Mouse (Mus musculus): ENCODE results near the gene Gabbr2. TPM values are rescaled to one million over a fixed set of nuclear protein-coding genes. Genes with fewer than 3 reads are reported as not detected.
A peak's percentile ranks its signal among the peaks of the same experiment; 100 is the strongest.

Gabbr2 gene
- total and polyA plus RNA-seq, 2 experiments from 2014 or later, result 17.7 to 98.9 TPM

DNA sequence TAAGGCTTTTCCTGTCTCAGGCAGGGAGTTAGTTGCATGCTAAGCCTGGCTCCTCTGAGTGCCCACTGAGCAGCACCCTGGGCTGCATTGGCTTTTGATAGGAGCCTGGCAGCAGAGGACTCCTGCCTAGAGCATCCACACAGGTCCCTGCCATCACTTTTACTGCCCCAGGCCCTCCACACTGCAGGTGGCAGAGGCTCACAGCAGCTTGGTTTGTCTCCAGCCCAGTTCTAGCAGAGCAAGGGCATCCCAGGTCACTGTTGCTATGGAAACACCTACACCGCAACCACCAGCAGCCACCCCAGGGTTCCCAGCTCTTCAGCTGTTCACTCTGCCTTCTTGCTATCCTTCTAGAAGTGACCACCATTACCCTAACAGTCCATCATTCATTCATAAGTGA, 263.4 kb downstream of the Gabbr2 start:
- Histone ChIP-seq H3K27me3 (ENCODE audit: insufficient read depth, low read length) (no peaks in the 10 kb centered on the region), H3K9ac (replicated peaks; ENCODE audit: low read length) (no peak overlapping the region), H3K4me3 (ENCODE audit: low read length) (no peak overlapping the region), H3K4me2 (ENCODE audit: low read depth, low read length) (no peak overlapping the region), H3K36me3 (ENCODE audit: insufficient read depth, low read length) (no peaks in the 10 kb centered on the region), H3K27ac (peak overlapping the region; percentile 15; the same call in 1 of the 2 replicates), H3K4me1 (ENCODE audit: insufficient read depth, low read length) (peaks cover 18% of the 10 kb centered on the region), H3K9me3 (ENCODE audit: low read length) (no peaks in the 10 kb centered on the region)
- peak; percentile 24; the same call in 1 of the 2 replicates for ATAC-seq
- no peak for TF ChIP-seq CTCF (IDR thresholded peaks at IDR 0.05; ENCODE audit: low read depth)
- peak; percentile 68 for DNase-seq (ENCODE audit: low spot score)
- 6% methylated on average over 1 of the region's 1 CpGs for WGBS

DNA sequence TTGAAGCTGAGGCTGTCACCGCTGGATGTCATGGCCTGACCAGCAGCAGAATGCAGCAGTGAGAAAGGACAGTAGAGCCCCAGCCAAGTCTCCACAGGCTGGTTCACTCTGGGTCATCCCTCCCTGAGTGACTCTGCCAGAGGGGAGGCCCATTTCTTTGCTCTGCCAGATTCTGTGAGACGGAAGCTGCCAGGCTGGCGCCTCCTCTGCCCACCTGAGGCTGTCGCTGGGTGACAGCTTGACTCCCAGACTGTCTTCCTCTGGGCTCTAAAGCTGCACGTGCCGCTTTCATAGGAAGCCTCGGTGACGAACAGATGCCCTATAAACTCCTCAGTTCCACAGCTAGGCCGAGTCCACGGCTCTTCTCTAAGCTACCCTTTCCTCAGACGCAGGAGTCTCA, 264.5 kb downstream of the Gabbr2 start:
- H3K27ac ChIP-seq, result 0 out of 2 replicates have a peak overlapping the region, but pooled peaks have one; percentile 2
- TF ChIP-seq CTCF (IDR thresholded peaks at IDR 0.05; ENCODE audit: low read depth), result no peak
- H3K9me3 ChIP-seq (ENCODE audit: low read length), result no peaks in the 10 kb centered on the region
- H3K4me1 ChIP-seq (ENCODE audit: insufficient read depth, low read length), result peaks cover 18% of the 10 kb centered on the region
- H3K4me3 ChIP-seq (ENCODE audit: low read length), result no peak overlapping the region
- no peak overlapping the region for H3K9ac ChIP-seq (replicated peaks; ENCODE audit: low read length)
- H3K27me3 ChIP-seq (ENCODE audit: insufficient read depth, low read length), result no peaks in the 10 kb centered on the region
- H3K4me2 ChIP-seq (ENCODE audit: low read depth, low read length), result no peak overlapping the region
- H3K36me3 ChIP-seq (ENCODE audit: insufficient read depth, low read length), result no peaks in the 10 kb centered on the region
- DNase-seq (ENCODE audit: low spot score), result peak; percentile 44
- no peak for ATAC-seq
- 50% methylated on average over 11 of the region's 11 CpGs for whole genome bisulfite sequencing

DNA sequence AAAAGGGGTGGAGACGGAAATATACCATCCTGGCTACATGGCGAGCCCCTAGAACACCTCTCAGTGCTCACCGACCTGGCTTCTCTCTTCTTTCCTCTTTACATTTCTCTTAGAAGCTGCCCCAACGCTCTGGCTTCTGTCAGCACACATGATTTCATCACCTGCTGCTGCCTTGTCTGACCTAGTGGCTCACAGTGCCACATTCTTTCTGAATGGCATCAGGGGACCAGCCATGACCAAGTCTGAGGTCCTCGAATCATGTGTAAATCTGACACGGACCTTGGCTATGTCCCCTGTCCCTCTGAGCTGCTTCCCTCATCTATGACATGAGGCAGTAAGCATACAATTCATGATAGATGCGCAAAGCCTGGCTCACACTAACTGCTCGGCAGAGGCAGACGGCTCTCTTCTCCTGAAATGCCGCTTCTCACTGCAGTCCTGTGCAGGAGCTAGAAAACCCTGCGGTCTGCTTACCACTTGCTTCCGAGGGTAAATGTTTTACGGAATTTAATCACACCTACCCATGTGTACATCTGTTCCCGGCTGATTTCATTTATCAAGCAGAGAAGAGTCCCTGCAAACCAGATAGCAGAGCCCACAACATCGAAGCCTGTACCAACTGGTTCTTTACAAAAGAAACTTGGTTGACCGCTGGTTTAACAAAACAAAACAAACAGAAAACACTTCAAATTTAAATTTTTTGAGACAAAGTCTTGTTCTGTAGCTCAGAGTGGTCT, 270.7 kb downstream of the Gabbr2 start:
- Histone ChIP-seq H3K9ac (replicated peaks; ENCODE audit: low read length) (no peak overlapping the region), H3K27me3 (ENCODE audit: insufficient read depth, low read length) (no peaks in the 10 kb centered on the region), H3K4me1 (ENCODE audit: insufficient read depth, low read length) (no peaks in the 10 kb centered on the region), H3K36me3 (ENCODE audit: insufficient read depth, low read length) (no peaks in the 10 kb centered on the region), H3K9me3 (ENCODE audit: low read length) (no peaks in the 10 kb centered on the region), H3K4me3 (ENCODE audit: low read length) (no peak overlapping the region), H3K4me2 (ENCODE audit: low read depth, low read length) (no peak overlapping the region), H3K27ac (no peak overlapping the region)
- no peak for TF ChIP-seq CTCF (IDR thresholded peaks at IDR 0.05; ENCODE audit: low read depth)
- ATAC-seq (no peak), DNase-seq (ENCODE audit: low spot score) (no peak)
- 82% methylated on average over 16 of the region's 16 CpGs for WGBS

DNA sequence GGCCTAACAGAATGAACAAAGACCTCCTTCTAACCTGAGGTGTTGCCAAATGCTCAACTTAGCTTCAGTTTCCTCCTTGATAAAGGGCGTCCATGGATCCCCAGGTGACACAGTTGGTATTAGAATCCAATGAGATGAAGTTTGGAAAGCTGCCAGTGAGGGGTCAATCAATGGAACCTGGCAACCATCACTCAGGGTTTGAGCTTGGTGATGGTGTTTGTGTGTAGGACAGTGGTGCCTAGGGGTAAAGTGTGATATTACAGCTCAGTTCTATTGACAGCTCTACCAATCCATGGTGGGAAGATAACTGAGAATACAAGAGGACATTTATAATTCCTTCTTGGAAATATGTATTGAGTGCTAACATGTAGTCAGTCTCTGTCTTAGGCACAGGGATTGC, 271.6 kb downstream of the Gabbr2 start:
- Histone ChIP-seq H3K4me3 (ENCODE audit: low read length) (no peak overlapping the region), H3K4me2 (ENCODE audit: low read depth, low read length) (no peak overlapping the region), H3K9me3 (ENCODE audit: low read length) (no peaks in the 10 kb centered on the region), H3K27ac (no peak overlapping the region), H3K9ac (replicated peaks; ENCODE audit: low read length) (no peak overlapping the region), H3K27me3 (ENCODE audit: insufficient read depth, low read length) (no peaks in the 10 kb centered on the region), H3K4me1 (ENCODE audit: insufficient read depth, low read length) (no peaks in the 10 kb centered on the region), H3K36me3 (ENCODE audit: insufficient read depth, low read length) (no peaks in the 10 kb centered on the region)
- TF ChIP-seq CTCF (IDR thresholded peaks at IDR 0.05; ENCODE audit: low read depth), result no peak
- 70% methylated on average over 1 of the region's 1 CpGs for WGBS
- no peak for DNase-seq (ENCODE audit: low spot score)
- no peak for ATAC-seq

DNA sequence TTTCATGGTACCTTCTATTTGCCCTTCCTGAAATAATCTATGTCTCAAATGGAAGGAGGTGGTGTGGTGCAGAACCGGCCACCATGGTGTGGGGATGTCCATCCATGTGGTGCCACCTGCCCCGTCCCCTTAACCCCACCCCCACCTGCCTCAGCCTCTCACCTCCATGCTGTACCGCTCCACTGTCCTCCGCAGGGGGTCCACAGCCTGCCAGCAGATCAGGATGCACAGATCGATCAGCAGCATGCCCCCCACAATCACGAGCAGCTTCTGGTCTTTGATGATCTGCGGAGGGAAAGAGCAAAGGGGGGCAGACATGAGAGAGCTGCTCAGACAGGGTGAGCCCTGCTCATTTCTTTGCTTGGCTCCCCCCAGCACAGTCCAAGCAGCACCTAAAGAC, 273.0 kb downstream of the Gabbr2 start:
- Histone ChIP-seq H3K4me2 (ENCODE audit: low read depth, low read length) (no peak overlapping the region), H3K27me3 (ENCODE audit: insufficient read depth, low read length) (no peaks in the 10 kb centered on the region), H3K9ac (replicated peaks; ENCODE audit: low read length) (no peak overlapping the region), H3K27ac (no peak overlapping the region), H3K36me3 (ENCODE audit: insufficient read depth, low read length) (no peaks in the 10 kb centered on the region), H3K4me3 (ENCODE audit: low read length) (no peak overlapping the region), H3K9me3 (ENCODE audit: low read length) (no peaks in the 10 kb centered on the region), H3K4me1 (ENCODE audit: insufficient read depth, low read length) (no peaks in the 10 kb centered on the region)
- no peak for ATAC-seq
- TF ChIP-seq CTCF (IDR thresholded peaks at IDR 0.05; ENCODE audit: low read depth), result no peak
- no peak for DNase-seq (ENCODE audit: low spot score)
- 35% methylated on average over 7 of the region's 7 CpGs for WGBS

DNA sequence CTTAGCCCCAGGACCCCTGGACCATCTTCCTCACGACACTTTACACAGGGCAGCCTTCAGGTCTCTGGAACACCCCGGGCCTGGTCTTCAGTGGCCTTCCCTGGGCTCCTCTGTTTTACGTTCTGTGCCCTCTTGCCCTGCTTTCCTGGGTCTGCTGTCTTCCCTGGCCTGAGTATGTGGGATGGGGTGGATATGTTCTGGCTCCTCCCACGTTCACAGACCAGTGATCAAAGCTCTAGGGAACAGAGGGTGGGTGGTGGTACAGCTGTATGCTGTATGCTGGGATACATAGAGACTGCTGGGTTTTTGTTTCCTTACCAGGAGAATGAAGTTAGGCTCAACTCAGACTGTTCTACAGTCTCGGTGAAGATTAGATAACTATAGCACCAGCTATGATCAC, 274.5 kb downstream of the Gabbr2 start:
- Histone ChIP-seq H3K4me3 (ENCODE audit: low read length) (no peak overlapping the region), H3K9me3 (ENCODE audit: low read length) (no peaks in the 10 kb centered on the region), H3K27ac (no peak overlapping the region), H3K4me1 (ENCODE audit: insufficient read depth, low read length) (no peaks in the 10 kb centered on the region), H3K9ac (replicated peaks; ENCODE audit: low read length) (no peak overlapping the region), H3K4me2 (ENCODE audit: low read depth, low read length) (no peak overlapping the region), H3K36me3 (ENCODE audit: insufficient read depth, low read length) (no peaks in the 10 kb centered on the region), H3K27me3 (ENCODE audit: insufficient read depth, low read length) (no peaks in the 10 kb centered on the region)
- TF ChIP-seq CTCF (IDR thresholded peaks at IDR 0.05; ENCODE audit: low read depth), result no peak
- ATAC-seq, result no peak
- WGBS, result 32% methylated on average over 5 of the region's 5 CpGs
- DNase-seq (ENCODE audit: low spot score), result no peak

DNA sequence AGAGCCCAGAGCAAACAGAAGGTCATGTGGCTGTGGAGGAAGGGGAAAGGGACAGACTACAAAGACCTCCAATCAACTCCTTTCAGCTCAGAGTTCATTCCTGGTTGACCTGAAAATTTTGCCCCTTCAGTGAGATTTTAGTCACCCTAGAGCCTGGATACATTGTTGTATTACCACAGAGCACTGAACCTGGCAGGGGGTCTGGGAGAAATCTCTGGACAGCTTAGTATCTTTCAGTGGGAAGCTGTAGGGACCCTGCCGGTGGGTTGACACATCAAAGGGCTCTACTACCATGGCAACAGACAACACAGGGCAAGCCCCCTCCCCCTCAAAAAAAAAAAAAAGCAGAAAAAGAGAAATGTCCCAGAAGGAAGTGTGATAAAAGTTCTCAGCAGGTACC, 275.3 kb downstream of the Gabbr2 start:
- ATAC-seq (no peak), DNase-seq (ENCODE audit: low spot score) (no peak)
- TF ChIP-seq CTCF (IDR thresholded peaks at IDR 0.05; ENCODE audit: low read depth), result no peak
- no peaks in the 10 kb centered on the region for H3K36me3 ChIP-seq (ENCODE audit: insufficient read depth, low read length)
- H3K4me3 ChIP-seq (ENCODE audit: low read length), result no peak overlapping the region
- H3K9me3 ChIP-seq (ENCODE audit: low read length), result no peaks in the 10 kb centered on the region
- no peak overlapping the region for H3K4me2 ChIP-seq (ENCODE audit: low read depth, low read length)
- H3K27me3 ChIP-seq (ENCODE audit: insufficient read depth, low read length), result no peaks in the 10 kb centered on the region
- no peak overlapping the region for H3K9ac ChIP-seq (replicated peaks; ENCODE audit: low read length)
- WGBS, result 10% methylated on average over 1 of the region's 1 CpGs
- H3K4me1 ChIP-seq (ENCODE audit: insufficient read depth, low read length), result no peaks in the 10 kb centered on the region
- H3K27ac ChIP-seq, result no peak overlapping the region
